ENCODE assay signal across 8 mouse cellular contexts in genomic region chr9:121997010-121997409, GRCm38 (mm10). TPM values are rescaled to one million over a fixed set of nuclear protein-coding genes. Genes with fewer than 3 reads are reported as not detected.
DNase-seq lines count a peak whose midpoint lies in the region; ATAC-seq and TF ChIP-seq lines count a peak whose summit lies in the region.

Gene Pomgnt2, minus strand, starts transcription at chr9:121997110.

- no peak for TF ChIP-seq CTCF in heart, postnatal 0 days (IDR thresholded peaks at IDR 0.05; ENCODE audit: low read depth)

- no peak within 1 kb of the TSS for H3K9ac ChIP-seq in kidney, embryonic 14.5 days (ENCODE audit: low read depth, low read length)
- no peak within 1 kb of the TSS for H3K9ac ChIP-seq in heart, postnatal 0 days (replicated peaks; ENCODE audit: low read depth, low read length)
- H3K9ac ChIP-seq in limb, embryonic 13.5 days, result no peak within 1 kb of the TSS

- peak within 1 kb of the TSS; percentile 93; the same call in 1 of the 2 replicates for H3K4me2 ChIP-seq in kidney, embryonic 14.5 days (replicated peaks; ENCODE audit: low read depth, low read length)
- peak within 1 kb of the TSS; percentile 100 for H3K4me2 ChIP-seq in heart, postnatal 0 days (ENCODE audit: low read depth, low read length)
- H3K4me2 ChIP-seq in limb, embryonic 13.5 days (replicated peaks), result peak within 1 kb of the TSS; percentile 94

- H3K27me3 ChIP-seq in kidney, embryonic 14.5 days (ENCODE audit: control insufficient read depth, insufficient read depth, low read length), result no peaks in the 10 kb centered on the region
- H3K27me3 ChIP-seq in heart, postnatal 0 days (ENCODE audit: control insufficient read depth, insufficient read depth, low read length), result no peaks in the 10 kb centered on the region
- no peaks in the 10 kb centered on the region for H3K27me3 ChIP-seq in limb, embryonic 13.5 days

- DNase-seq in kidney, adult 18-20 months, result no peak
- DNase-seq in adrenal gland, postnatal 4 days (ENCODE audit: low spot score in 2 of 2), result no peak
- no peak for DNase-seq in heart, postnatal 0 days (ENCODE audit: low spot score)
- DNase-seq in T-cell, adult 2 months (ENCODE audit: low spot score), result no peak
- DNase-seq in Muller cell, postnatal 12 days (ENCODE audit: inconsistent ontology term), result no peak
- no peak for DNase-seq in kidney, postnatal 25 days

- H3K9me3 ChIP-seq in kidney, embryonic 14.5 days (ENCODE audit: control insufficient read depth, low read length), result no peaks in the 10 kb centered on the region
- H3K9me3 ChIP-seq in heart, postnatal 0 days (replicated peaks; ENCODE audit: control insufficient read depth, low read length), result no peaks in the 10 kb centered on the region
- no peaks in the 10 kb centered on the region; the same call in 1 of the 2 replicates for H3K9me3 ChIP-seq in limb, embryonic 13.5 days

- H3K4me1 ChIP-seq in kidney, embryonic 14.5 days (ENCODE audit: control insufficient read depth, insufficient read depth, low read length), result peaks cover 4% of the 10 kb centered on the region; the same call in 1 of the 2 replicates
- no peaks in the 10 kb centered on the region for H3K4me1 ChIP-seq in heart, postnatal 0 days (ENCODE audit: control insufficient read depth, insufficient read depth)
- H3K4me1 ChIP-seq in limb, embryonic 13.5 days, result peaks cover 20% of the 10 kb centered on the region

- H3K27ac ChIP-seq in kidney, embryonic 14.5 days (ENCODE audit: low read depth, low read length), result no peak within 1 kb of the TSS
- no peak within 1 kb of the TSS for H3K27ac ChIP-seq in heart, postnatal 0 days (ENCODE audit: low read depth)
- no peak within 1 kb of the TSS for H3K27ac ChIP-seq in limb, embryonic 13.5 days

- TF ChIP-seq EP300 in heart, postnatal 0 days (IDR thresholded peaks at IDR 0.05; ENCODE audit: low read depth), result no peak

- ATAC-seq in kidney, embryonic 14.5 days (ENCODE audit: low FRiP score, low TSS enrichment), result no peak
- no peak for ATAC-seq in heart, postnatal 0 days (ENCODE audit: insufficient read depth, low read depth)
- no peak for ATAC-seq in limb, embryonic 13.5 days (ENCODE audit: low FRiP score, low read depth)

- H3K4me3 ChIP-seq in kidney, embryonic 14.5 days (ENCODE audit: low read length), result peak within 1 kb of the TSS; percentile 87
- H3K4me3 ChIP-seq in heart, postnatal 0 days (ENCODE audit: low read depth, low read length), result peak within 1 kb of the TSS; percentile 76
- H3K4me3 ChIP-seq in limb, embryonic 13.5 days, result peak within 1 kb of the TSS; percentile 85

- H3K36me3 ChIP-seq in kidney, embryonic 14.5 days (ENCODE audit: control insufficient read depth, insufficient read depth, low read length), result no peaks in the 10 kb centered on the region
- H3K36me3 ChIP-seq in heart, postnatal 0 days (replicated peaks; ENCODE audit: control insufficient read depth, insufficient read depth, low read length), result no peaks in the 10 kb centered on the region
- H3K36me3 ChIP-seq in limb, embryonic 13.5 days, result no peaks in the 10 kb centered on the region

RNA-seq across cellular contexts. Expression of gene Pomgnt2, which starts in this region (rescaled TPM):
- 8.6 and 11.6 TPM in 2 replicates for polyA plus RNA-seq in kidney, embryonic 14.5 days (2014; fragmentation: Nextera tagmentation; extraction: Ambion mirVana)
- total RNA-seq in adrenal gland, postnatal 4 days (2021), result 10 to 100 TPM; 15.6 to 19.9 TPM
- total RNA-seq in heart, postnatal 0 days (2014; rRNA removed; ENCODE audit: low replicate concordance), result 14.2 and 19.4 TPM in 2 replicates
- 6.9 and 7.9 TPM in 2 replicates for polyA plus RNA-seq in heart, postnatal 0 days (2015; fragmentation: Nextera tagmentation; extraction: Ambion mirVana)
- polyA plus RNA-seq in limb, embryonic 13.5 days (2015; fragmentation: Nextera tagmentation; extraction: Ambion mirVana), result 15.2 and 16.0 TPM in 2 replicates
